Mouse (Mus musculus) bone marrow macrophage, adult 2 months (primary cell): ENCODE measurements around the gene Thoc2.

ENCODE experiments used
- CTCF ChIP-seq: IDR thresholded peaks from 2 replicates; pipeline ENCODE4 v1.5.1; 2012; ENCODE audit warnings: low read depth, mild to moderate bottlenecking, low read length, moderate library complexity
- POLR2A ChIP-seq: IDR thresholded peaks from 2 replicates; pipeline ENCODE4 v1.6.1; 2012; ENCODE audit warnings: mild to moderate bottlenecking, low read depth, low read length, borderline replicate concordance

DNA sequence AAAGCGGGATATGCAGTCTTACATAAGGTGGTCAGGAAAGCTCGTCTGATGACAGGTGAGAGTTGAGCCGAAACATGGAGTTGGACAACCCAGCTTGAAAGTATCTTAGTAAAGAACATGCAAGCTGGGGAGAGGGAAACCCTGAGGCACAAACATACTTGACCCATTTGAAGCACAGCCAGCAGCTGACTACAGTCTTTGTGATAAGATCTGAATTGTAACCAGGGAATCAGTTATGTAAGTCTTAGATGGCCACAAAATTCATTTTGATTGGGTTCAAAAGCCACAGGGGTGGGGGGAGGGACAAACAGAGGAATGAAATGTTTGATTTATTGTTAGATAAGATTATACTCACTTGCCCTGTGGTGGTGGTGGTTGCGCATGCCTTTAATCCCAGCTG lies 48.9 kb upstream of the Thoc2 start:
- TF ChIP-seq CTCF (no peak), POLR2A (no peak)
